Mouse (Mus musculus) small intestine, adult 2 months (tissue): ENCODE measurements around the gene Lyve1.

Experiments used
- CTCF ChIP-seq: fragments of 200-500 bp; IDR thresholded peaks from 2 replicates; pipeline ENCODE4 v1.5.1; 2012; ENCODE audit warnings: low read depth, mild to moderate bottlenecking, control low read depth, inconsistent platforms, low read length, moderate library complexity, mixed read lengths; ENCODE audit not compliant: insufficient replicate concordance, insufficient read length; ENCODE audit errors: extremely low read depth
- POLR2A ChIP-seq: fragments of 200-500 bp; IDR thresholded peaks from 2 replicates; pipeline ENCODE4 v1.6.1; 2012; ENCODE audit warnings: low read depth, mild to moderate bottlenecking, control low read depth, inconsistent platforms, low read length, moderate library complexity

- TF ChIP-seq CTCF (no peak), POLR2A (no peak)
These were observed 52.0 kb downstream of the Lyve1 start for GRCm38 (mm10) chr7:110810995-110811394.
